In the genomic region with DNA sequence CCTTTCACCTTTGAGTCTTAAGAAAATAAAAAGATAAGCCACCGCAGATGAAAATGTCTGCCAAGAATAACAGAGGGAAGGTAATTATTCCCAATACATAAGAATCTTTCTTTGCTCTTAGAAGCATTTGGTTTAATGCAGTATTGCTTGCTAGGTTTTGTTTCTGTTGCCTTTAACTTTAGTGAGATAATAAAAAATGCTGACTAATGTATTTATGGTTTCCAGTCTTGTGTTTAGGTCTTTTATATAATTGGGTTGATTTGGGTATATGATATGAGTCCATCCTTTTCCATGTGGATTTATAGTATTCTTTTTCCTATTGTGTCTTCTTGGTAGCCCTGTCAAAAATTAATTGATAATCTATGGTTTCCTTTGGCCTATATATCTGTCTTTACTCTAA, we compare ENCODE assay signal across 25 mouse cellular contexts. TPM values are rescaled to one million over a fixed set of nuclear protein-coding genes. Genes with fewer than 3 reads are reported as not detected.
"Had no signal": no experiment of that assay in that cellular context is flagged by ENCODE, and none has a peak within 500 bp of the region (broad histone marks: within the 10 kb centered on the region; RNA-seq: fewer than 3 reads in every experiment).

No protein-coding gene starts in this region.

- DNase-seq: retina, postnatal 1 day; right cerebral cortex, adult 18-20 months; right cerebral cortex, postnatal 14 days; right cerebral cortex, postnatal 25 days; right cerebral cortex, postnatal 4 days; spleen, adult 18-20 months; thymus, adult 18-20 months; thymus, adult 2 months; thymus, postnatal 14 days; thymus, postnatal 25 days; thymus, postnatal 36 days; thymus, postnatal 4 days had no signal

- H3K9me3 ChIP-seq: neural tube, embryonic 12.5 days; neural tube, embryonic 13.5 days; neural tube, embryonic 15.5 days; stomach, embryonic 15.5 days had no signal

- H3K27ac ChIP-seq: neural tube, embryonic 12.5 days; neural tube, embryonic 13.5 days; neural tube, embryonic 15.5 days; stomach, embryonic 15.5 days; stomach, postnatal 0 days had no signal

- H3K36me3 ChIP-seq: neural tube, embryonic 12.5 days; neural tube, embryonic 13.5 days; neural tube, embryonic 15.5 days; stomach, embryonic 15.5 days had no signal

- H3K4me1 ChIP-seq: neural tube, embryonic 12.5 days; neural tube, embryonic 13.5 days; neural tube, embryonic 15.5 days; stomach, embryonic 15.5 days had no signal

- H3K9ac ChIP-seq: neural tube, embryonic 12.5 days; neural tube, embryonic 13.5 days; neural tube, embryonic 15.5 days; stomach, embryonic 15.5 days had no signal

- H3K4me2 ChIP-seq: neural tube, embryonic 12.5 days; neural tube, embryonic 13.5 days; neural tube, embryonic 15.5 days; stomach, embryonic 15.5 days had no signal

- H3K4me3 ChIP-seq: neural tube, embryonic 12.5 days; neural tube, embryonic 13.5 days; neural tube, embryonic 15.5 days; stomach, embryonic 15.5 days had no signal

- H3K27me3 ChIP-seq: neural tube, embryonic 12.5 days; neural tube, embryonic 13.5 days; neural tube, embryonic 15.5 days; stomach, embryonic 15.5 days had no signal

RNA-seq across cellular contexts. Expression of a gene that starts 36.2 kb away (rescaled TPM):
- total RNA-seq: neutrophil, adult 5-6 weeks had no signal
- polyA plus RNA-seq: small intestine, adult 2 months; spleen, adult 2 months; stomach, embryonic 14.5 days; stomach, embryonic 15.5 days; stomach, embryonic 16.5 days; stomach, postnatal 0 days; testis, adult 2 months; thymus, adult 2 months; thymus, postnatal 0 days; urinary bladder, adult 2 months had no signal
